Mouse (Mus musculus) lung, postnatal 0 days (tissue): ENCODE measurements around the gene Tex19.2. TPM values are rescaled to one million over a fixed set of nuclear protein-coding genes. Genes with fewer than 3 reads are reported as not detected.

Source experiments
- ATAC-seq: fragments of 200-750 bp; cut with Nextera tagmentation; 2 replicates; pipeline ENCODE4 v1.8.0; 2017; ENCODE audit warnings: moderate library complexity
- DNase-seq: peaks from one replicate; pipeline ENCODE4 v3.0.0-alpha.2; 2016; ENCODE audit warnings: low spot score
- H3K27ac ChIP-seq: fragments of 300-500 bp; sonication (generic); 2 replicates; pipeline ENCODE4 v1.5.1; 2014; ENCODE audit warnings: antibody characterized with exemption, mild to moderate bottlenecking, low read length, mixed read lengths
- H3K27me3 ChIP-seq: fragments of 300-500 bp; sonication (generic); replicated peaks from 2 replicates; pipeline ENCODE4 v1.6.1; 2014; ENCODE audit warnings: low read length, mixed read lengths; ENCODE audit not compliant: insufficient read depth
- H3K36me3 ChIP-seq: fragments of 300-500 bp; sonication (generic); 2 replicates; pipeline ENCODE4 v1.6.1; 2014; ENCODE audit warnings: low read length, mixed read lengths; ENCODE audit not compliant: insufficient read depth
- H3K4me1 ChIP-seq: fragments of 300-500 bp; sonication (generic); 2 replicates; pipeline ENCODE4 v1.6.1; 2014; ENCODE audit warnings: antibody characterized with exemption, low read depth, low read length, mixed read lengths; ENCODE audit not compliant: insufficient read depth
- H3K4me2 ChIP-seq: fragments of 300-500 bp; sonication (generic); replicated peaks from 2 replicates; pipeline ENCODE4 v1.6.1; 2014; ENCODE audit warnings: low read depth, mild to moderate bottlenecking, low read length, moderate library complexity, mixed read lengths
- H3K4me3 ChIP-seq: fragments of 300-500 bp; sonication (generic); 2 replicates; pipeline ENCODE4 v1.5.1; 2014; ENCODE audit warnings: low read depth, low read length
- H3K9ac ChIP-seq: fragments of 300-500 bp; sonication (generic); replicated peaks from 2 replicates; pipeline ENCODE4 v1.6.1; 2014; ENCODE audit warnings: low read depth, mild to moderate bottlenecking
- H3K9me3 ChIP-seq: fragments of 300-500 bp; sonication (generic); 2 replicates; pipeline ENCODE4 v1.6.1; 2016; ENCODE audit warnings: low read length, mixed read lengths
- CTCF ChIP-seq: IDR thresholded peaks from 2 replicates; pipeline ENCODE4 v1.5.1; 2016; ENCODE audit warnings: antibody characterized with exemption, mild to moderate bottlenecking
- EP300 ChIP-seq: IDR thresholded peaks from 2 replicates; pipeline ENCODE4 v1.6.1; 2016; ENCODE audit warnings: antibody characterized with exemption, mild to moderate bottlenecking, control low read depth
- WGBS: fragments of 180-500 bp; shearing (Covaris S2); extraction: QIAGEN DNeasy Blood & Tissue Kit; methylation state at CpG from one replicate; pipeline ENCODE4 v1.1.7; 2014; 5-methylcytosine and 5-hydroxymethylcytosine counted together
- polyA plus RNA-seq: library from polyadenylated mRNA; unstranded; fragments of >200 nt; fragmentation: Nextera tagmentation; extraction: Ambion mirVana; gene quantifications from 2 replicates; pipeline ENCODE4 v1.2.1, GENCODE M21; 2015

Gene Tex19.2
- polyA plus RNA-seq, 1 experiment from 2014 or later = not detected

- Histone ChIP-seq H3K36me3 (no peaks in the 10 kb centered on the region), H3K4me2 (no peak overlapping the region), H3K27me3 (no peaks in the 10 kb centered on the region), H3K27ac (no peak overlapping the region), H3K4me1 (no peaks in the 10 kb centered on the region), H3K4me3 (no peak overlapping the region), H3K9me3 (no peaks in the 10 kb centered on the region), H3K9ac (no peak overlapping the region)
- ATAC-seq (peak; percentile 53), DNase-seq (peak; percentile 60)
- TF ChIP-seq CTCF = no peak
- no peak for TF ChIP-seq EP300
- WGBS = 43% methylated on average over 4 of the region's 4 CpGs
Measured at GRCm38 (mm10) chr11:121090943-121091342, 27.5 kb downstream of the Tex19.2 start.

DNA sequence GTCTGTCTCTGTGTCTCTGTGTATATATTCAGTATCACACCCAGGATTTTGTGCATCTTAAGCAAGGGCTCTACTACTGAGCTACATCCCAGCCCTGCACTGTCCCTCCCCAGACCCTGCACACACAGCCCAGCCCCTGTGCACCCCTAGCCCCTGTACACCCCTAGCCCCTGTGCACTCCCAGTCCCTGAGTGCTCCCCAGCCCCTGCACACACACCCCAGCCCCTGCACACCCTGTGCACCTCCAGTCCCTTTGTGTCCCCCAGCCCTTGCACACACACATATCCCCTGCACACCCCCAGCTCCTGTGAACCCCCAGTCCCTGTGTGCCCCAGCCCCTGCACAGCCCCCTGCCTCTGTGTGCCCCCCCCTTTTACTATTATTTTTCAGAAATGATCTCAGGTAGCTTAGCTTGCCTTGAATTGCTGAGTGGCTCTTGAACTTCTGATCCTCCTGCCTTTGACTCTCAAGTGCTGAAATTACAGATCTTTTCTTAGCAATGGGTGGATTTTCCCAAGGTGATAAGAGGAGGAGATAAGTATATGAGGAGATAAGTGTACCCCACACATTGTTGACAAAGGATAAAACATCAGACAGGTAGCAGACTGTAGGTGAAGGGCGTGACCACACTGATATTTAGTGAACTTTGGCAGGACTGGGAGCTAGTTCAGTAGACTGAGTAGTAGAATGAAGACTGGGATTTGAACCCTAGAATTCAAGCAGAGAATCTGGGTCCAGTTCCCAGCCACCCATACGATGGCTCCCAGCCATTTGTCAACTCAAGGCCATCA, 28.5 kb downstream of the Tex19.2 start:
- H3K36me3 ChIP-seq = no peaks in the 10 kb centered on the region
- H3K4me2 ChIP-seq = no peak overlapping the region
- no peaks in the 10 kb centered on the region for H3K4me1 ChIP-seq
- TF ChIP-seq CTCF (no peak), EP300 (no peak)
- DNase-seq = no peak
- H3K27ac ChIP-seq = no peak overlapping the region
- no peaks in the 10 kb centered on the region for H3K9me3 ChIP-seq
- H3K27me3 ChIP-seq = no peaks in the 10 kb centered on the region
- no peak overlapping the region for H3K4me3 ChIP-seq
- 45% methylated on average over 2 of the region's 2 CpGs for WGBS
- H3K9ac ChIP-seq = no peak overlapping the region
- no peak for ATAC-seq

- ATAC-seq = no peak
- no peaks in the 10 kb centered on the region for H3K4me1 ChIP-seq
- no peak for DNase-seq
- no peaks in the 10 kb centered on the region for H3K36me3 ChIP-seq
- no peak overlapping the region for H3K9ac ChIP-seq
- H3K4me3 ChIP-seq = no peak overlapping the region
- no peak overlapping the region for H3K4me2 ChIP-seq
- no peaks in the 10 kb centered on the region for H3K9me3 ChIP-seq
- TF ChIP-seq CTCF (no peak), EP300 (no peak)
- H3K27me3 ChIP-seq = no peaks in the 10 kb centered on the region
- no peak overlapping the region for H3K27ac ChIP-seq
- 50% methylated on average over 6 of the region's 6 CpGs for WGBS
Measured at GRCm38 (mm10) chr11:121088997-121089396, 29.5 kb downstream of the Tex19.2 start.

DNA sequence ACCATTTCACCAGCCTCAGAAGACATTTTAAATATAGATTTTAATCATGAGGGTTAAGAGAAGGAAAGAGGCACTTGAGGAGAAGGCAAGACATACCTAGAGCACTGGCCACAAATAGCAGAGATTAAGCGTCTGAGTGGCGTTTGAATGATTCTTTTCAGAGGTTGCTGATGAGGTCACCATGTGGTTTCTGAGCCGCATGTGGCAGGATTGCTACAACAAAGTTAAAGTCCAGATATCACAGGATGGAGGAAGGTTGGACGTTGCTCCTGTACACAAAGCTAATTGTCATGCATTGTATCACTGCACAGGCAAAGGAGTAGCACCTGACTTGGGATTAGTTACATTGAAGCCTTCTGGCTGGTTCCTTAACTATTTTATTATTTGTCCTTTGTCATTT, 32.2 kb downstream of the Tex19.2 start:
- Histone ChIP-seq H3K9me3 (no peaks in the 10 kb centered on the region), H3K4me3 (no peak overlapping the region), H3K27me3 (no peaks in the 10 kb centered on the region), H3K4me2 (no peak overlapping the region), H3K36me3 (no peaks in the 10 kb centered on the region), H3K9ac (no peak overlapping the region), H3K4me1 (no peaks in the 10 kb centered on the region), H3K27ac (no peak overlapping the region)
- TF ChIP-seq EP300 = no peak
- TF ChIP-seq CTCF = no peak
- WGBS = 38% methylated on average over 4 of the region's 4 CpGs
- peak; percentile 51 for DNase-seq
- peak; percentile 30; the same call in 1 of the 2 replicates for ATAC-seq

DNA sequence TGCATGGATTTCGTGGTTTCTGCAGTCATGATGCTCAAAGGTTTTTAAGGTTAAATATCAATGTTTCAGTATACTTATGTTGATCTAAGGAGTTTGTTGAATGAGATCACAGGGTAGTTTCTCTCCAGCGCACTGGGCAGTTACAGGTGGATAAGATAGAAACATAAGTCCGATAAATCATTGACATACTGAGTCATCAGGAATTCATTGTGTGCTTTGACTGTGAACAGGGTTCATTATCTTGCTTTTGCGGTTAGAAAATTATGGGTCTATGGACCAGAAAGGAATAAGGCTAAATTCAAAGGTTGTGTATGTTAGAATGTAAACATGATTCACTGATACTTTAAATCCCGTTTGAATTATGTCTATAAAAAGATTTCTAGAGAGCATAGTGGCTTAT, 33.3 kb downstream of the Tex19.2 start:
- Histone ChIP-seq H3K27me3 (no peaks in the 10 kb centered on the region), H3K4me3 (no peak overlapping the region)

GRCm38 (mm10) chr11:121082857-121083500, 35.5 kb downstream of the Tex19.2 start:
- H3K9ac ChIP-seq = no peak overlapping the region
- H3K27me3 ChIP-seq = no peaks in the 10 kb centered on the region
- H3K9me3 ChIP-seq = no peaks in the 10 kb centered on the region
- H3K4me1 ChIP-seq = no peaks in the 10 kb centered on the region
- H3K36me3 ChIP-seq = no peaks in the 10 kb centered on the region
- no peak for TF ChIP-seq CTCF
- no peak for TF ChIP-seq EP300
- 46% methylated on average over 6 of the region's 6 CpGs for WGBS
- no peak overlapping the region for H3K27ac ChIP-seq
- no peak overlapping the region for H3K4me3 ChIP-seq
- peak; percentile 22 for DNase-seq
- H3K4me2 ChIP-seq = no peak overlapping the region
- ATAC-seq = no peak

More for the DNA sequence above, 33.3 kb downstream of the Tex19.2 start:
- Histone ChIP-seq H3K27ac (no peak overlapping the region), H3K9me3 (no peaks in the 10 kb centered on the region), H3K36me3 (no peaks in the 10 kb centered on the region), H3K4me2 (no peak overlapping the region), H3K4me1 (no peaks in the 10 kb centered on the region), H3K9ac (no peak overlapping the region)
- TF ChIP-seq EP300 (no peak), CTCF (no peak)
- 50% methylated on average over 5 of the region's 5 CpGs for WGBS
- no peak for ATAC-seq
- DNase-seq = peak; percentile 9
